8 mouse cellular contexts compared by ENCODE assay signal in genomic region chr4:141134031-141134441, GRCm38 (mm10). TPM values are rescaled to one million over a fixed set of nuclear protein-coding genes. Genes with fewer than 3 reads are reported as not detected.
DNase-seq lines count a peak whose midpoint lies in the region; ATAC-seq and TF ChIP-seq lines count a peak whose summit lies in the region.

No protein-coding gene starts in this region.

- H3K27me3 ChIP-seq in erythroblast, embryonic 14.5 days (ENCODE audit: control insufficient read depth) = no peaks in the 10 kb centered on the region
- no peaks in the 10 kb centered on the region for H3K27me3 ChIP-seq in limb, embryonic 15.5 days
- H3K27me3 ChIP-seq in thymus, adult 2 months (ENCODE audit: control insufficient read depth, insufficient read depth, low read length) = no peaks in the 10 kb centered on the region

- no peaks in the 10 kb centered on the region for H3K9me3 ChIP-seq in erythroblast, embryonic 14.5 days (ENCODE audit: control insufficient read depth, low read length)
- no peaks in the 10 kb centered on the region for H3K9me3 ChIP-seq in limb, embryonic 15.5 days

- H3K4me1 ChIP-seq in erythroblast, embryonic 14.5 days (ENCODE audit: control insufficient read depth) = peaks cover 53% of the 10 kb centered on the region
- H3K4me1 ChIP-seq in limb, embryonic 15.5 days = peaks cover 78% of the 10 kb centered on the region
- H3K4me1 ChIP-seq in thymus, adult 2 months (replicated peaks; ENCODE audit: control insufficient read depth, insufficient read depth, low read length) = peaks cover 22% of the 10 kb centered on the region

- H3K9ac ChIP-seq in limb, embryonic 15.5 days = no peak overlapping the region

- ATAC-seq in erythroblast, adult 5-6 weeks (replicated peaks; ENCODE audit: low FRiP score, poor library complexity, severe bottlenecking) = no peak
- ATAC-seq in limb, embryonic 15.5 days (ENCODE audit: insufficient number of reproducible peaks, low FRiP score, low TSS enrichment, low read depth) = no peak

- no peak for TF ChIP-seq POLR2A in thymus, adult 2 months (IDR thresholded peaks at IDR 0.05; ENCODE audit: control insufficient read depth, extremely low read depth, insufficient read depth, low read length, poor library complexity)

- DNase-seq in retina, embryonic 14.5 days (ENCODE audit: low spot score) = peak; percentile 59
- DNase-seq in retina, postnatal 1 day = no peak
- DNase-seq in thymus, adult 2 months = no peak
- DNase-seq in ovary, postnatal 10 days (ENCODE audit: low spot score) = no peak
- DNase-seq in urinary bladder, postnatal 36 days (ENCODE audit: low spot score in 2 of 2) = no peak

- H3K27ac ChIP-seq in limb, embryonic 15.5 days = peak overlapping the region; percentile 84
- no peak overlapping the region for H3K27ac ChIP-seq in thymus, adult 2 months (ENCODE audit: control insufficient read depth, insufficient read depth, low read length)

- H3K4me3 ChIP-seq in erythroblast, embryonic 14.5 days (replicated peaks) = peak overlapping the region; percentile 30
- no peak overlapping the region for H3K4me3 ChIP-seq in limb, embryonic 15.5 days
- no peak overlapping the region for H3K4me3 ChIP-seq in thymus, adult 2 months (ENCODE audit: control insufficient read depth, insufficient read depth, low read length)

- peaks cover 54% of the 10 kb centered on the region for H3K36me3 ChIP-seq in erythroblast, embryonic 14.5 days (ENCODE audit: control insufficient read depth)
- H3K36me3 ChIP-seq in limb, embryonic 15.5 days = no peaks in the 10 kb centered on the region
- H3K36me3 ChIP-seq in thymus, adult 2 months (ENCODE audit: control insufficient read depth, insufficient read depth, low read length) = no peaks in the 10 kb centered on the region

- H3K4me2 ChIP-seq in limb, embryonic 15.5 days = no peak overlapping the region

- no peak for TF ChIP-seq CTCF in thymus, adult 2 months (IDR thresholded peaks at IDR 0.05; ENCODE audit: borderline replicate concordance, control insufficient read depth, extremely low read depth, insufficient read depth, low read length, poor library complexity)

- WGBS in limb, embryonic 15.5 days = 53% methylated on average over 8 of the region's 8 CpGs
- WGBS in thymus, adult 2 months = 85% methylated on average over 8 of the region's 8 CpGs

RNA-seq across cellular contexts. Expression of gene Szrd1, which starts 5.5 kb away (rescaled TPM):
- polyA plus RNA-seq in erythroblast, embryonic 14.5 days (2012) = 10.7 and 11.2 TPM in 2 replicates
- total RNA-seq in erythroblast, adult 5-6 weeks (2015; ENCODE audit: low replicate concordance) = 12.1 and 19.0 TPM in 2 replicates
- total RNA-seq in erythroblast, adult 5-6 weeks (2017; ENCODE audit: low replicate concordance) = 11.8 and 17.4 TPM in 2 replicates
- 46.9 and 51.9 TPM in 2 replicates for polyA plus RNA-seq in limb, embryonic 15.5 days (2015; fragmentation: Nextera tagmentation; extraction: Ambion mirVana)
- polyA plus RNA-seq in thymus, adult 2 months (2012; rRNA removed) = 54.2 and 62.1 TPM in 2 replicates

RNA-seq across cellular contexts. Expression of gene Fbxo42, which starts 13.7 kb away (rescaled TPM):
- 6.2 and 6.5 TPM in 2 replicates for polyA plus RNA-seq in erythroblast, embryonic 14.5 days (2012)
- 43.2 and 49.3 TPM in 2 replicates for total RNA-seq in erythroblast, adult 5-6 weeks (2015; ENCODE audit: low replicate concordance)
- total RNA-seq in erythroblast, adult 5-6 weeks (2017; ENCODE audit: low replicate concordance) = 54.4 and 64.7 TPM in 2 replicates
- polyA plus RNA-seq in limb, embryonic 15.5 days (2015; fragmentation: Nextera tagmentation; extraction: Ambion mirVana) = 22.5 and 25.4 TPM in 2 replicates
- 29.1 and 29.3 TPM in 2 replicates for polyA plus RNA-seq in thymus, adult 2 months (2012; rRNA removed)

RNA-seq across cellular contexts. Expression of gene Spata21, which starts 45.9 kb away (rescaled TPM):
- not detected in 2 replicates for polyA plus RNA-seq in erythroblast, embryonic 14.5 days (2012)
- not detected in 2 replicates for total RNA-seq in erythroblast, adult 5-6 weeks (2015; ENCODE audit: low replicate concordance)
- total RNA-seq in erythroblast, adult 5-6 weeks (2017; ENCODE audit: low replicate concordance) = not detected in 2 replicates
- polyA plus RNA-seq in limb, embryonic 15.5 days (2015; fragmentation: Nextera tagmentation; extraction: Ambion mirVana) = 0.14 and 0.36 TPM in 2 replicates
- 0.08 and 0.23 TPM in 2 replicates for polyA plus RNA-seq in thymus, adult 2 months (2012; rRNA removed)

RNA-seq across cellular contexts. Expression of gene Necap2, which starts 55.9 kb away (rescaled TPM):
- 22.6 and 25.4 TPM in 2 replicates for polyA plus RNA-seq in erythroblast, embryonic 14.5 days (2012)
- 41.0 and 58.6 TPM in 2 replicates for total RNA-seq in erythroblast, adult 5-6 weeks (2015; ENCODE audit: low replicate concordance)
- total RNA-seq in erythroblast, adult 5-6 weeks (2017; ENCODE audit: low replicate concordance) = 68.0 and 75.4 TPM in 2 replicates
- 95.8 and 104 TPM in 2 replicates for polyA plus RNA-seq in limb, embryonic 15.5 days (2015; fragmentation: Nextera tagmentation; extraction: Ambion mirVana)
- polyA plus RNA-seq in thymus, adult 2 months (2012; rRNA removed) = 105 and 111 TPM in 2 replicates
